Mouse (Mus musculus) E14TG2a.4 (cell line): Measurements from ENCODE around the gene Il6ra.

Experiments
- H3K27me3 ChIP-seq: 2 replicates; pipeline ENCODE4 v1.6.1; 2014; ENCODE audit warnings: low read length, control low read depth; ENCODE audit not compliant: insufficient read depth
- H3K36me3 ChIP-seq: 2 replicates; pipeline ENCODE4 v1.6.1; 2014; ENCODE audit warnings: low read length, control low read depth; ENCODE audit not compliant: insufficient read depth
- H3K4me1 ChIP-seq: replicated peaks from 2 replicates; pipeline ENCODE4 v1.6.1; 2014; ENCODE audit warnings: low read depth, low read length, control low read depth
- H3K4me3 ChIP-seq: replicated peaks from 2 replicates; pipeline ENCODE4 v1.5.1; 2014; ENCODE audit warnings: mild to moderate bottlenecking, low read length
- H3K9me3 ChIP-seq: 2 replicates; pipeline ENCODE4 v1.6.1; 2014; ENCODE audit warnings: low read length, control low read depth
- CTCF ChIP-seq: conservative IDR thresholded peaks from 2 replicates; pipeline ENCODE4 v1.5.1; 2014; ENCODE audit warnings: low read length
- NANOG ChIP-seq: IDR thresholded peaks from 2 replicates; pipeline ENCODE4 v1.6.1; 2014; ENCODE audit warnings: borderline replicate concordance, low read length, mixed read lengths
- POU5F1 ChIP-seq: IDR thresholded peaks from 2 replicates; pipeline ENCODE4 v1.6.1; 2014; ENCODE audit warnings: low read length, borderline replicate concordance

Il6ra gene

DNA sequence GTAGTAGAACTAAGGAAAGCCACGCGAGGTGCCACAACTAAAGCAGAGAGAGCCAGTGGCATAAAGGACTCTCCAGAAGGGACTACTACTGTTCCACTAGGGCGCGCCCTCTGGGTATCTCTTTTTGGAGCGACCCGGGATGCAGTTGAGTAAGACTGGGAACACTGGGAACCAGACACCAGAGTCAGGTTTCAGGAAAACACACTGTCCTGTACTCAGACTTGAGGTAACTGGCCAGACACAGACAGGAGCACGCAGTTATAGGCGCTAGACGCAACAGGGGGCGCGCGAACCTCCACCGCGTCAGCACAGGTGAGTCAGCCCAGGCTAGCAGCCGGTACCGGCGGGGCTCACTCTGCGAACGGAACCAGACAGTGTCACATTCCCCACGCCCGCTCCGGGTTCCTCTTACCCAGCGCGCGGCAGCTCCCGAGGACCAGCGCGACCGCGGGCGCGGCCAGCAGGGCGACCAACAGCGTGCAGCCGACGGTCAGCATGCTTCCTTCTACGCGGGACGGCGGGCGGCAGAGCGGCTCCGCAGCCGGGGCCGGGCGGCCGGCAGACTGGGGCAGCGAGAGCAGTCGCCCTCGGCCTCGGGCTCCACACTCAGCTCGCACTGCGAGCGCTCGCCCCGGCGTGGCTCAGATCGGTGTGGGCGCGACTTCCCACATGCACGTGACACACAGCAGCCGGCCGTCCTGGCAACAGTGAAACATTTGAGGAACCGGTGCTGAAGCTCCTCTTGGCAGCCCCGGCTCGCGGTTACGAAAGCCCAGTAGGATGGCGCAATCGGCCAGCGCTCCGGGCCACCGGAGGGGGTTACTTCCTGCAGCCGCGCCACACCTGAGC, at the start of gene Il6ra:
Il6ra (minus strand) TSS at position 654 of the 849 bp plus-strand sequence.
- Histone ChIP-seq H3K9me3 (no peaks in the 10 kb centered on the region), H3K36me3 (no peaks in the 10 kb centered on the region), H3K27me3 (peaks cover 61% of the 10 kb centered on the region), H3K4me1 (peaks cover 17% of the 10 kb centered on the region), H3K4me3 (peak within 1 kb of the TSS; percentile 79)
- TF ChIP-seq NANOG (no peak), POU5F1 (no peak), CTCF (no peak)

DNA sequence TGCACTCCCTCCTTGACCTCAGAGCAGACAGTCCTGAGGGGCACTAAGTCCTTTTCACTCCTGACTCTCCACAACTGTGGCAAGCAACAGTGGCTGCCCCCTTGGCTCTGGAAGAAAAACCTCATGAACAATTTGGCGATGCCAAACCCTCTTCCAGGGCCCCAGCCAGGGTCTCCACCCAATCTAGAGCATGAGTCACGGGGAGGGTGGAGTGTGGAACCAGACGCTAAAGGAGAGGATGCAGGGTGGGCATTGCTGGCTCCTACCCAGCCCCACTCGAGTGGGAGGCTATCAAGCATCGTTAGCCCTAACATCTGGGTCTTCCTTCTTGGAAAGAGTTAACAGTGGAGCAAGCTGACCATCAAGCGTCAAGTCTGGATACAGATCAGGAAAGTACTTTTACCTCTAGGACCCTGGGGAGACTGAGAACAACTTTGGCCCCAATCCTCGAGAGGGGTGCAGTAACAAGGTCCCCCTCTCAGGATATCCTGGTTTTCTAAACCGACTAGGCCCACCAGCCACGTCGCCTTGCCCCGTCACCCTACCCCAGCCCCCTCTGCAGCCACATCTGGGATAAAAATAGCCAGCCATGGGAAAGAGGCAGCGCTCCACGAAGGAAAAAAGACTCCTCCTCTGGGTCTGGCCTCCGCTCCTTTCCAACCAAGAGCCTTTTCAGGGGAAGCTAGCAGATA, 49.2 kb upstream of the Il6ra start:
- Histone ChIP-seq H3K27me3 (peaks cover 24% of the 10 kb centered on the region), H3K9me3 (no peaks in the 10 kb centered on the region), H3K4me3 (peak overlapping the region; percentile 90), H3K4me1 (peaks cover 80% of the 10 kb centered on the region), H3K36me3 (peaks cover 36% of the 10 kb centered on the region)
- TF ChIP-seq CTCF = no peak

DNA sequence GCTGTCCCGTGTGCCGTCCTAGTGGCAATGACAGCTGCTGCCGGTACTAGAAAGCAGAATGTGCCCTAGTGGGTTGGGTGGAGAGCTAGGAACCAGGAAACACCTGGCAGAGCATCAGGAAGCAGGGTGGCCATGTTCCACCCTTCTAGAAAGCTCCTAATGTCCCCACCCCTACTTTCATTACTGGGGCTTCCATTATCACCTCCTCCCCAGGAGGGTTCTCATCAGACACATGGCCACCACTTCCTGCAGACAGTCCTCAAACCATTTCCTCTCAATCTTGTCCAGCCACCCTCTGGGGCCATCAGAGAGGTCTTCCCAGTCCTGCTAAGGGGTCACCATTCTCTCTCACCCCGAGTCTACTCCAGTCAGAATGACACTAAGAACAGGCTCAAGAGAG, 48.4 kb upstream of the Il6ra start:
- TF ChIP-seq POU5F1 (no peak), CTCF (no peak), NANOG (no peak)
- H3K9me3 ChIP-seq = no peaks in the 10 kb centered on the region
- H3K4me3 ChIP-seq = peak overlapping the region; percentile 90; the same call in 1 of the 2 replicates
- peaks cover 87% of the 10 kb centered on the region for H3K4me1 ChIP-seq
- H3K36me3 ChIP-seq = peaks cover 43% of the 10 kb centered on the region
- peaks cover 24% of the 10 kb centered on the region for H3K27me3 ChIP-seq

DNA sequence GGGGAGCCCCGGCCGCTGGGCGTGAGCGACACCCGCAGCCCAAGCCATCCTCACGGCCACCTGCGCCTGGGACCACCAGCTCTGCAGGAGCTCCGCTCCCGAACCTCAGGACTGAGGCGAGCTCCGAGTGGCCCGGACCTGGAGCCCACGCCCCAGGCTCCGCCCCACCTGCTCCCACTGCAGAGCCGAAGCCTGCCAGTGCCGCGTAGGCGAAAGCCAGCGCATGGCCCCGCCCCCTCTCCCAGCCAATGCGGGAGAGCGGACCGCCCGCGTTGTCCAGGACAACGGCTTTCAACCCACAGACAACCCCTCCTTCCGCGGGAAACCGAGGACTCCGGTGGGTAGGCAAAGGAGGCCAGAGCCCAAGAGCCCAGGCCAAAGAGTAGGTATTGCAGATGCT, 47.5 kb upstream of the Il6ra start:
- Histone ChIP-seq H3K4me3 (peak overlapping the region; percentile 90), H3K9me3 (no peaks in the 10 kb centered on the region), H3K4me1 (peaks cover 90% of the 10 kb centered on the region), H3K36me3 (peaks cover 43% of the 10 kb centered on the region), H3K27me3 (peaks cover 24% of the 10 kb centered on the region)
- TF ChIP-seq POU5F1 (no peak), NANOG (no peak), CTCF (no peak)

DNA sequence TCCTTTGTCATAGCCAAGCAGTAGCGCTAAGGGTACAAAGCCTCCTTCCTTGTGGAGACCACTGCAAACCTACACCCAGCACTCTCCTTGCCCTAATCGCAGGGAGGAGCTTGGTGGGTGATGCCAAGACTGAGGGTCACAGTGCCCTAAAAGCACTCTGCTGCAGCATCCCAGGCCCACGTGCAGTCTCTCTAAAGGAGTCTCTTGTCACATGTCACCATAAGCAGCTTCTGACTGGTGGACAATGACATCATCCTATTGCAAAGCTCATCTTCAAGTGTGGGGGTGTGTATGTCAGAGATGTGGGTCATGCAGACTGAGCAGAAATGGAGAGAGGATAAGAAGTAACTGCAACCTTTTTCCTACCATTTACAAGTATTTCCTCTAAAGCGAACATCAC, 46.4 kb upstream of the Il6ra start:
- H3K27me3 ChIP-seq = peaks cover 24% of the 10 kb centered on the region
- peaks cover 85% of the 10 kb centered on the region for H3K4me1 ChIP-seq
- H3K36me3 ChIP-seq = peaks cover 38% of the 10 kb centered on the region
- H3K9me3 ChIP-seq = no peaks in the 10 kb centered on the region
- TF ChIP-seq NANOG = no peak
- no peak for TF ChIP-seq POU5F1
- no peak for TF ChIP-seq CTCF
- H3K4me3 ChIP-seq = 0 out of 2 replicates have a peak overlapping the region, but pooled peaks have one; percentile 90

DNA sequence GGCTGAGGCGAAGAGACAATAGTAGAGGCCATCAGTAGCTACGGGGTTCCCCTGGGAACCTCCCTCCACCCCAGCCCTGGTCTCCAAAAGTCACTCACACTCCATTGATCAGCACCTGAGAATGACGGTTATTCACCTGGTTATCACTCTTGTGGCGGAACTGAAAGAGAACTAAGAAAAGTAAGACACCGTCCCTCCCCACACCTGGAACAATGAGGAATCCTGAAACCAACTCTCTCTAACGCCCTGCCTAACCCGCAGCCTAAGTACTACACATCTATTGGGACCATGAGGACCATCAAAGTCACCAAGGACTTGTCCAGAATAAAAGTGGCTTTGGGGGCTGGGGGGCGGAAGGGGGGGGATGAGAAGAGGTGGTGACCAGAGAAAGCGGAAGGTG, 44.9 kb upstream of the Il6ra start:
- no peak overlapping the region for H3K4me3 ChIP-seq
- H3K36me3 ChIP-seq = peaks cover 54% of the 10 kb centered on the region

DNA sequence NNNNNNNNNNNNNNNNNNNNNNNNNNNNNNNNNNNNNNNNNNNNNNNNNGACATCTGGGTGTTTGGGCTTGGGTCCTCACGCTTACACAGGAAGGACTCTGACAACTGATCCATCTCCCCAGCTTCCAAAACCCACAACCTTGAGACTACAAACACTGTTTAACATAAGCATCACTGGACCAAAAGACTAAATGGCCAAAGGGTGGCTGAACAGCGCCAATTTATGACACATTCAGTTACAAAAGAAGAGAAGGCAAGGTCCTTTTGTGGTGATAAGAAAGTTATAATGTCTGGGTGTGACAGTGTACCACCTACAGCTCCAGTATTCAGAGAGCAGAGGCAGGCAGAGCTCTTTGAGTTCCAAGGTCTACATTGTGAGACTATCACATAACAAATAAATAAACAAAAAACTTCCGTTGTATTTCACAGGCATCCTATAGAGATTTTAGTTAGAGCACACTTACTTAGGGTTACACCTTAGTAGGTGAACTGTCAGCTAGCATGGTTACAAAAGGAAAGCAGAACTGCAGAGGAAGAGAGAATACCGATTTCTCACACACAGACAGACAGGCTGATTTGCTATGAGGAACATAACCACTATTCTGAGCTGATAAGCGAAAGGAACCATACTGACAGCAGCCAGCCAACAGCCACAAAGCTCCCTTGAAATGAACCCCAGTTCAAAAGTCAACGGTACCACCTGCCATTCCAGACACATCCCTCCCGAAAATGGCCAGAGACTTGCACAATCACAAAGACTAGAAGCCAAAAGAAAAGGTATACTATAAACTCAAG, 43.4 kb upstream of the Il6ra start:
- peaks cover 16% of the 10 kb centered on the region for H3K27me3 ChIP-seq
- TF ChIP-seq NANOG (peak; percentile 7; the same call in 1 of the 2 replicates), POU5F1 (no peak), CTCF (no peak)

More for the DNA sequence above, 44.9 kb upstream of the Il6ra start:
- Histone ChIP-seq H3K9me3 (no peaks in the 10 kb centered on the region), H3K4me1 (peaks cover 86% of the 10 kb centered on the region), H3K27me3 (peaks cover 24% of the 10 kb centered on the region)
- TF ChIP-seq POU5F1 = no peak
- no peak for TF ChIP-seq NANOG
- TF ChIP-seq CTCF = no peak

DNA sequence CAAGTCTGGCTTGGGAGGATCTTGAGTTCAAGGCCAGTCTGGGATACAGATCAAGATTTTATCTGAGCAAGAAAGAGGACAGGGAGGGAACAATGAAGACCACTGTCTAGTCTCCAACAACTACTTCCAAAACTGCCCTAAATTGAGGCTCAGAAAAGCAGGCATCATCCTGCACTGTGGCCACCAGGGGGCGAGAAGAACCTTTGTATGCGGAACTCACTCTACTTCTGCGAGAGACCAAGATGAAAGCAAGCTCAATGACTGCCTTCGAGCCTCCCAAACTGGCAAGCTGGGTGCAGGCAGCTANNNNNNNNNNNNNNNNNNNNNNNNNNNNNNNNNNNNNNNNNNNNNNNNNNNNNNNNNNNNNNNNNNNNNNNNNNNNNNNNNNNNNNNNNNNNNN, 40.4 kb upstream of the Il6ra start:
- H3K4me3 ChIP-seq = no peak overlapping the region
- TF ChIP-seq NANOG (no peak), CTCF (peak; percentile 80)
- H3K9me3 ChIP-seq = no peaks in the 10 kb centered on the region
- no peaks in the 10 kb centered on the region for H3K27me3 ChIP-seq
- peaks cover 94% of the 10 kb centered on the region for H3K36me3 ChIP-seq
- peaks cover 71% of the 10 kb centered on the region for H3K4me1 ChIP-seq

More for the DNA sequence above, 43.4 kb upstream of the Il6ra start:
- Histone ChIP-seq H3K9me3 (no peaks in the 10 kb centered on the region), H3K4me3 (peak overlapping the region; percentile 29; the same call in 1 of the 2 replicates), H3K4me1 (peaks cover 77% of the 10 kb centered on the region), H3K36me3 (peaks cover 69% of the 10 kb centered on the region)
